Mouse (Mus musculus) lung, postnatal 36 days (tissue): Measurements from ENCODE around the gene Zfp146.
"Not testable (repeated sequence)": the region's sequence is repeated elsewhere in the genome, so short reads cannot be mapped to it uniquely, and the experiment has no call there.

ENCODE experiments used
- DNase-seq: peaks from one replicate; pipeline ENCODE4 v3.0.0; 2022; ENCODE audit warnings: mixed read lengths

The Zfp146 gene

GRCm38 (mm10) chr7:30169583-30170282 lies at the start of gene Zfp146:
TSS of gene Zfp146 (minus strand) at chr7:30169750.
- peak; percentile 98 for DNase-seq

- DNase-seq = no peak
Observed at GRCm38 (mm10) chr7:30217277-30217676, 47.7 kb upstream of the Zfp146 start.

- DNase-seq = peak; percentile 87
Observed at GRCm38 (mm10) chr7:30216723-30217151, 47.2 kb upstream of the Zfp146 start.

- DNase-seq = no peak
Observed at GRCm38 (mm10) chr7:30215875-30216274, 46.3 kb upstream of the Zfp146 start.

- DNase-seq = no peak
Observed at GRCm38 (mm10) chr7:30213881-30214280, 44.3 kb upstream of the Zfp146 start.

- no peak for DNase-seq
Observed at GRCm38 (mm10) chr7:30211025-30211424, 41.5 kb upstream of the Zfp146 start.

- DNase-seq = not testable (repeated sequence)
Observed at GRCm38 (mm10) chr7:30206364-30206763, 36.8 kb upstream of the Zfp146 start.

GRCm38 (mm10) chr7:30205383-30205782 lies 35.8 kb upstream of the Zfp146 start:
- peak; percentile 86 for DNase-seq

- DNase-seq = no peak
Observed at GRCm38 (mm10) chr7:30204380-30204779, 34.8 kb upstream of the Zfp146 start.

- DNase-seq = peak; percentile 51
Observed at GRCm38 (mm10) chr7:30202895-30203690, 33.5 kb upstream of the Zfp146 start.

GRCm38 (mm10) chr7:30200661-30201060 lies 31.1 kb upstream of the Zfp146 start:
- not testable (repeated sequence) for DNase-seq

- DNase-seq = no peak
Observed at GRCm38 (mm10) chr7:30200200-30200599, 30.6 kb upstream of the Zfp146 start.

GRCm38 (mm10) chr7:30199498-30200139 lies 30.1 kb upstream of the Zfp146 start:
- DNase-seq = no peak

GRCm38 (mm10) chr7:30198481-30198971 lies 29.0 kb upstream of the Zfp146 start, which contains the start of gene Capns1:
TSS of gene Capns1 (minus strand) at chr7:30198811.
- peak; percentile 76 for DNase-seq

GRCm38 (mm10) chr7:30197592-30198129 lies 28.1 kb upstream of the Zfp146 start:
- DNase-seq = no peak

GRCm38 (mm10) chr7:30196171-30196570 lies 26.6 kb upstream of the Zfp146 start:
- no peak for DNase-seq

GRCm38 (mm10) chr7:30195461-30195860 lies 25.9 kb upstream of the Zfp146 start:
- DNase-seq = no peak

- peak; percentile 98 for DNase-seq
Observed at GRCm38 (mm10) chr7:30194884-30195283, 25.3 kb upstream of the Zfp146 start.

- no peak for DNase-seq
Observed at GRCm38 (mm10) chr7:30194101-30194831, 24.7 kb upstream of the Zfp146 start.

- peak; percentile 93 for DNase-seq
Observed at GRCm38 (mm10) chr7:30193581-30194100, 24.1 kb upstream of the Zfp146 start.

- no peak for DNase-seq
Observed at GRCm38 (mm10) chr7:30193013-30193412, 23.5 kb upstream of the Zfp146 start.

GRCm38 (mm10) chr7:30192088-30192487 lies 22.5 kb upstream of the Zfp146 start:
- DNase-seq = no peak
